Mouse (Mus musculus): ENCODE data around the gene Dhrs7. TPM values are rescaled to one million over a fixed set of nuclear protein-coding genes. Genes with fewer than 3 reads are reported as not detected.

Gene Dhrs7
- 27.3 TPM for polyA plus RNA-seq (2014; fragmentation: Illumina TruSeq; extraction: RNeasy Lipid Tissue Mini Kit (QIAGEN cat#74804); ENCODE audit: low replicate concordance)

DNA sequence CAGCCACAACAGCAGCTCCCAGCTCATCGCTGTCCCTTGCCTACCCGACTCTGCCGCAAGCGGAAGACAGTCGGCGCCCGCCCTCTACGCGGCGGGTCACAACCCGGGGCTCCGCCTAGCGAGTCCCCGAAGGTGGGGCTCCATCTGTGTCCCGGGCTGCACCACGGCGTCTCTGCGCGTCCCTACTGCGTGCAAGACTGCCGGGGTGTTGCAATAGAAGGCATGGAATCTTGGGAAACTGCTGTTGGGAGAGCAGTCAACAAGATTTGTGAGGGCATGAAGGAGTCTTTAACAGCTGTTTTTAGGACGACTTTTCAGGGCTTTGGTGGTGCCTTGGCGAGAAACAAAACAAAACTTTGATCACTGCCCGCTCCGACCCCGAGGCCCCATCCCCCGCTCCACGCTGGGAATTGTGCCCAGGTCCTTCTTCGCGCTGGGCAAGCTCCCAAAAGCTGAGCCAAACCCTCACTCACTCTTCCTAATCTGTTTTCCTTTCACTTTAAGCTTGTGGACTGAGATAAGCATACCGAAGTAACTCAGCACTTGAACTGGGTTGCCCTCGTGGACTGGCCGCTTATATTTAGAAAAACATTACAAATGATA is at the start of gene Dhrs7:
TSS of gene Dhrs7 (minus strand) at position 175 of the 603 bp plus-strand sequence.

GRCm38 (mm10) chr12:72649611-72650330 is 14.9 kb downstream of the Dhrs7 start, which contains the start of gene Gm4756:
Gene Gm4756 (minus strand): TSS chr12:72649661.

Other genes starting within 250 kb of the Dhrs7 start
- 0.11 TPM for gene Lrrc9, start 223.0 kb downstream of the Dhrs7 start, polyA plus RNA-seq (2014; fragmentation: Illumina TruSeq; extraction: RNeasy Lipid Tissue Mini Kit (QIAGEN cat#74804); ENCODE audit: low replicate concordance)
- gene Pcnx4, start 128.5 kb downstream of the Dhrs7 start, polyA plus RNA-seq (2014; fragmentation: Illumina TruSeq; extraction: RNeasy Lipid Tissue Mini Kit (QIAGEN cat#74804); ENCODE audit: low replicate concordance): 1.4 TPM
- gene Gm4756, start 15.2 kb downstream of the Dhrs7 start, polyA plus RNA-seq (2014; fragmentation: Illumina TruSeq; extraction: RNeasy Lipid Tissue Mini Kit (QIAGEN cat#74804); ENCODE audit: low replicate concordance): not detected
- gene Ppm1a, start 92.5 kb upstream of the Dhrs7 start, polyA plus RNA-seq (2014; fragmentation: Illumina TruSeq; extraction: RNeasy Lipid Tissue Mini Kit (QIAGEN cat#74804); ENCODE audit: low replicate concordance): 238 TPM

Measured in small intestine, adult 10 weeks (tissue).